Mouse (Mus musculus) stomach, embryonic 16.5 days (tissue): ENCODE data around the gene Dscaml1. TPM values are rescaled to one million over a fixed set of nuclear protein-coding genes. Genes with fewer than 3 reads are reported as not detected.

Experiments used
- ATAC-seq: fragments of 200-750 bp; cut with Nextera tagmentation; 2 replicates; pipeline ENCODE4 v1.8.0; 2017; ENCODE audit warnings: moderate number of reproducible peaks, moderate TSS enrichment; ENCODE audit not compliant: insufficient read depth, low FRiP score
- H3K27ac ChIP-seq: fragments of 300-500 bp; sonication (generic); 2 replicates; pipeline ENCODE4 v1.5.1; 2014; ENCODE audit warnings: low read length
- H3K27me3 ChIP-seq: fragments of 300-500 bp; sonication (generic); 2 replicates; pipeline ENCODE4 v1.6.1; 2014; ENCODE audit warnings: low read length, control low read depth, mixed read lengths; ENCODE audit not compliant: control insufficient read depth, insufficient read depth
- H3K36me3 ChIP-seq: fragments of 300-500 bp; sonication (generic); 2 replicates; pipeline ENCODE4 v1.6.1; 2014; ENCODE audit warnings: low read length; ENCODE audit not compliant: control insufficient read depth, insufficient read depth
- H3K4me1 ChIP-seq: fragments of 300-500 bp; sonication (generic); 2 replicates; pipeline ENCODE4 v1.6.1; 2014; ENCODE audit warnings: low read length, control low read depth, mixed read lengths; ENCODE audit not compliant: control insufficient read depth, insufficient read depth
- H3K4me2 ChIP-seq: fragments of 300-500 bp; sonication (generic); 2 replicates; pipeline ENCODE4 v1.6.1; 2014; ENCODE audit warnings: low read depth, low read length, mixed read lengths
- H3K4me3 ChIP-seq: fragments of 300-500 bp; sonication (generic); replicated peaks from 2 replicates; pipeline ENCODE4 v1.5.1; 2014; ENCODE audit warnings: mild to moderate bottlenecking, low read length
- H3K9ac ChIP-seq: fragments of 300-500 bp; sonication (generic); 2 replicates; pipeline ENCODE4 v1.6.1; 2014; ENCODE audit warnings: low read length
- H3K9me3 ChIP-seq: fragments of 300-500 bp; sonication (generic); replicated peaks from 2 replicates; pipeline ENCODE4 v1.6.1; 2016; ENCODE audit warnings: low read length, control low read depth; ENCODE audit not compliant: control insufficient read depth
- WGBS: fragments of 180-500 bp; shearing (Covaris S2); extraction: QIAGEN DNeasy Blood & Tissue Kit; methylation state at CpG from one replicate; pipeline ENCODE4 v1.1.7; 2014; 5-methylcytosine and 5-hydroxymethylcytosine counted together
- polyA plus RNA-seq: library from polyadenylated mRNA; unstranded; fragments of >200 nt; fragmentation: Nextera tagmentation; extraction: Ambion mirVana; gene quantifications from 2 replicates; pipeline ENCODE4 v1.2.1, GENCODE M21; 2015

Dscaml1 gene
- polyA plus RNA-seq, 1 experiment from 2014 or later: 0.30 TPM

DNA sequence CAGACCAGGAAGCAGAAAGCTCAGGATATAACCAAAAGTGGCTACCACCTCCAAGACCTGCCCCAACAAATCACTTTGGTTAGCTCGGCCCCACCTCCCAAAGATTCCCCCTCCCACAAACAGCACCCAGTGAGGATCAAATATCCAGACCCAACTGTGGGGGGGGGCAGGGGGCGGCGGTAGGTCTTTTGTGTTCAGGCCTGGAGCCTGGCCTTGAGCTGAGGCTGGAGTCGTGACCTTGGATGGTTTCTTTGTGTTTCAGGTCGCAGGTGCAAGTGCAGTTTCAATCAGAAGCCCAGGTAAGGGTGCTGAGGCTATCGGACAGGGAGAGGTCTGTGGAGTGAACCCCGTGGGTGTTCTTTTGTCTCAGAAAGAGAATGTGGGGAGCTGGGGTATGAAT lies 35.1 kb upstream of the Dscaml1 start:
- no peak overlapping the region for H3K4me2 ChIP-seq
- H3K27me3 ChIP-seq: no peaks in the 10 kb centered on the region
- H3K4me1 ChIP-seq: no peaks in the 10 kb centered on the region
- WGBS: 60% methylated on average over 7 of the region's 7 CpGs
- H3K9me3 ChIP-seq: no peaks in the 10 kb centered on the region
- no peaks in the 10 kb centered on the region for H3K36me3 ChIP-seq
- ATAC-seq: no peak
- no peak overlapping the region for H3K27ac ChIP-seq
- no peak overlapping the region for H3K9ac ChIP-seq
- H3K4me3 ChIP-seq: no peak overlapping the region

GRCm38 (mm10) chr9:45395218-45395617 lies 31.2 kb upstream of the Dscaml1 start:
- 85% methylated on average over 6 of the region's 6 CpGs for WGBS
- Histone ChIP-seq H3K9ac (0 out of 2 replicates have a peak overlapping the region, but pooled peaks have one; percentile 2), H3K27ac (no peak overlapping the region)

GRCm38 (mm10) chr9:45395796-45396195 lies 30.6 kb upstream of the Dscaml1 start:
- Histone ChIP-seq H3K9me3 (no peaks in the 10 kb centered on the region), H3K4me3 (no peak overlapping the region), H3K4me1 (no peaks in the 10 kb centered on the region), H3K4me2 (no peak overlapping the region), H3K27ac (no peak overlapping the region), H3K27me3 (no peaks in the 10 kb centered on the region), H3K9ac (0 out of 2 replicates have a peak overlapping the region, but pooled peaks have one; percentile 2), H3K36me3 (no peaks in the 10 kb centered on the region)
- WGBS: 46% methylated on average over 3 of the region's 3 CpGs
- ATAC-seq: no peak

More at GRCm38 (mm10) chr9:45395218-45395617, 31.2 kb upstream of the Dscaml1 start:
- Histone ChIP-seq H3K4me1 (no peaks in the 10 kb centered on the region), H3K27me3 (no peaks in the 10 kb centered on the region), H3K9me3 (no peaks in the 10 kb centered on the region), H3K4me3 (no peak overlapping the region), H3K36me3 (no peaks in the 10 kb centered on the region), H3K4me2 (no peak overlapping the region)
- no peak for ATAC-seq

DNA sequence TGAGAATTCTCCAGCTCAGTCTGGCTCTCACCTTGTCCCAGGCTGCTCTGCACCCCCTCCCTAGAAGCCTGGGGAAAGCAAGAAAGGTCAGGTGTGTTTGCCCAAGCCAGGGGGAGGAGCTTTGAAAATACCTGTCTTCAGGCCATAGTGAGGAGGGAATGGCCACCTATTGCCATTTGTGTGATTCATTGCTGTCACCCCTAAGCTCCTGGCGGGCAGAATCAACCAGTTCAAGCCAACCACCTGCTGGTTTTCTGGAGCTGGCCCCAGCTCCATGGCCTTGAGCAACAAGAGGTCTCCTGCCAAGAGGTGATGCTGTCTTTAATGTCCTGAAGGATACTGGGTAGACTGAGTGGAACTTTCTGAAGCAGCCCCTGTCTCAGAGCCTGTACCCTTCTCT lies 28.1 kb upstream of the Dscaml1 start:
- no peak overlapping the region for H3K27ac ChIP-seq
- 35% methylated on average over 1 of the region's 1 CpGs for WGBS
- H3K9me3 ChIP-seq: no peaks in the 10 kb centered on the region
- H3K9ac ChIP-seq: no peak overlapping the region
- H3K36me3 ChIP-seq: no peaks in the 10 kb centered on the region
- 0 out of 2 replicates have a peak, but pooled peaks have one; percentile 14 for ATAC-seq
- H3K4me3 ChIP-seq: no peak overlapping the region
- H3K4me1 ChIP-seq: no peaks in the 10 kb centered on the region
- no peak overlapping the region for H3K4me2 ChIP-seq
- H3K27me3 ChIP-seq: no peaks in the 10 kb centered on the region

DNA sequence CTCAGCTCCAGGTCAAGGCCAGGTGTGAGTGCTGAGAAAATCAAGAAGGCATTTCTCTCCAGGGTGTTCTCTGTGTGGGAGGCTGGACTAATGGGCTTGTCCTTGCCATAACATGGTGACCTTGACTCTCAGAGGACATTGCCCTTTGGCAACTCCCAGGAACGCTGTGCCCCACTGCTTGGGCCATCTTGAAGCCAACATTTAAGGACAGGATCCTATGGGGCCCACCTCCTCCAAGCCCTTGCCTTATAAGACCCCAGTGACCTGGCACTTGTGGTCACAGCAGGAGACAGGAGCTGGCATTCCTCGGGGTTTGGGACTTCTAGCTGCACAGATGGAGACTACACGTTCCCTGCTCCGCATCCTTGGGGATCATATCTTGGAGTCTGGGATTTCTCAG lies 27.0 kb upstream of the Dscaml1 start, which contains the start of gene Fxyd2:
TSS of gene Fxyd2 (plus strand) at position 236 of the 400 bp plus-strand sequence.
- no peak within 1 kb of the TSS for H3K27ac ChIP-seq
- H3K9ac ChIP-seq: no peak within 1 kb of the TSS
- H3K27me3 ChIP-seq: no peaks in the 10 kb centered on the region
- no peak within 1 kb of the TSS for H3K4me2 ChIP-seq
- H3K4me3 ChIP-seq: no peak within 1 kb of the TSS
- no peaks in the 10 kb centered on the region for H3K9me3 ChIP-seq
- 76% methylated on average over 4 of the region's 4 CpGs for WGBS
- no peak for ATAC-seq
- no peaks in the 10 kb centered on the region for H3K4me1 ChIP-seq
- H3K36me3 ChIP-seq: no peaks in the 10 kb centered on the region

GRCm38 (mm10) chr9:45401851-45402250 lies 24.6 kb upstream of the Dscaml1 start:
- Histone ChIP-seq H3K4me1 (no peaks in the 10 kb centered on the region), H3K4me2 (no peak overlapping the region), H3K9me3 (no peaks in the 10 kb centered on the region), H3K4me3 (no peak overlapping the region), H3K27ac (no peak overlapping the region), H3K27me3 (no peaks in the 10 kb centered on the region), H3K9ac (no peak overlapping the region), H3K36me3 (no peaks in the 10 kb centered on the region)
- WGBS: 47% methylated on average over 4 of the region's 4 CpGs
- ATAC-seq: no peak

DNA sequence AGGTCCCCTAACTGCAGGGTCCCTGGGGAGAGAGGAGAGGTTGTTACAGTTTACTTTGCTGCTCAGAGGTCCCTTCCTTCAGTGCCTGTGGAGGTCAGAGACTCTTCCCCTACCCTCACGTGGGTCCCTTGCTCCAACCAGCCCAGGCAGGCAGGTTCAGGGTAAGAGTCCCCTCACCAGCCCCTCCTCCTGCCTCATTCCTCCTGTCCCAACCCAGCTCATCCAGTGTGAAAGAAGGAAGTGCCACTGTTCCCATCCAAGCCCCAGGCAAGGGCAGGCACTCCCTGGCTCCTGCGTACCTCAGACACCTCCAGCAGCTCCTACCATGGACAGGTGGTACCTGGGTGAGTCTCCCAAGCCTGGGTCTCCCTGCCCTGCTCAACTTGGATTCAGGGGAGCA lies 23.5 kb upstream of the Dscaml1 start:
- Histone ChIP-seq H3K36me3 (no peaks in the 10 kb centered on the region), H3K9me3 (no peaks in the 10 kb centered on the region), H3K4me2 (no peak overlapping the region), H3K9ac (no peak overlapping the region), H3K27me3 (no peaks in the 10 kb centered on the region), H3K27ac (no peak overlapping the region), H3K4me3 (no peak overlapping the region), H3K4me1 (0 out of 2 replicates have a peak, but pooled peaks cover under 1% of the 10 kb centered on the region)
- ATAC-seq: no peak
- WGBS: 58% methylated on average over 2 of the region's 2 CpGs

DNA sequence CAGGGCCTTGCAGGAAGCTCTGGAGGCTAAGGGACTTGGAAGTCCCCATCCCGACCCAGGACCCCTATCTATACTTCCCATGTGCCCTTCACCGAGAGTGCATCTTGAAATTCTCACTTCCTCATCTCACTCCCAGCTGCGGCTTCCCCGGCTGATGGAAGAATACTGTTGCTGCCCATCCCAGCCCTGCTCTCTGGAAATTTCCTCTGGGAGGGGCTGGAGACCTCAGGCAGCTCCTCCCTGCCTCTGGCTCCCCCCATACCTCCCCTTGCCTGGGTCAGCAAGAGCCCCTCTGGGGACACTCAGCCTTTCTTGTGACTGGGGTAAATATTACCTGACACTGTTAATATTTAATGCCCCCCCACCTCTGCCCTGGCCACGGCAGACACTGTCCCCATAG lies 20.7 kb upstream of the Dscaml1 start:
- Histone ChIP-seq H3K27me3 (no peaks in the 10 kb centered on the region), H3K4me2 (no peak overlapping the region), H3K4me1 (0 out of 2 replicates have a peak, but pooled peaks cover 3% of the 10 kb centered on the region), H3K36me3 (no peaks in the 10 kb centered on the region), H3K4me3 (no peak overlapping the region), H3K27ac (no peak overlapping the region), H3K9me3 (no peaks in the 10 kb centered on the region), H3K9ac (no peak overlapping the region)
- WGBS: 52% methylated on average over 5 of the region's 5 CpGs
- no peak for ATAC-seq

DNA sequence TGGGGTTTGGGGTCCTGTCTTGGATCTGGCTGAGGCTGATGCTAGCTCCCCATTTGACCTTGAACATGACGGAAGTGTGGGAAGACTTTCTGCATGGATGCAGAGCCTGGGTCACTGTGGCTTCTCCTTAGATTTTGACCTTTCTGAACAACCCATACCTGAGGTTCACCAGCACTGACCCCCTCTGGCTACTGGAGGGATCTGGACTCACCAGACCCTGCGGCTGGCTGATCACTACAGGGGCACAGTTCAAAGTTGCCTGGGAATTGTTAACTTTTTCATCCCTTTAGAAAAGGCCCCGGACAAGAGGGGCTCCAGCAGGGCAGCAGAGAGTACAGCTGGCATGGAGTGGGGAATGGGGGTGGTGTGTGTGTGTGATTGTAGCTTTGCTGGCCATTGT lies 19.6 kb upstream of the Dscaml1 start:
- H3K4me3 ChIP-seq: no peak overlapping the region
- no peak overlapping the region for H3K9ac ChIP-seq
- no peak overlapping the region for H3K4me2 ChIP-seq
- peaks cover 4% of the 10 kb centered on the region; the same call in 1 of the 2 replicates for H3K4me1 ChIP-seq
- no peaks in the 10 kb centered on the region for H3K27me3 ChIP-seq
- no peaks in the 10 kb centered on the region for H3K9me3 ChIP-seq
- no peak for ATAC-seq
- no peak overlapping the region for H3K27ac ChIP-seq
- H3K36me3 ChIP-seq: no peaks in the 10 kb centered on the region
- WGBS: 82% methylated on average over 3 of the region's 3 CpGs
